18 mouse cellular contexts compared by ENCODE assay signal in genomic region chr13:107598391-107598790, GRCm38 (mm10).
DNase-seq lines count a peak whose midpoint lies in the region; ATAC-seq and TF ChIP-seq lines count a peak whose summit lies in the region.
"Had no signal": no experiment of that assay in that cellular context is flagged by ENCODE, and none has a peak within 500 bp of the region (broad histone marks: within the 10 kb centered on the region; RNA-seq: fewer than 3 reads in every experiment).

No protein-coding gene starts in this region.

- WGBS in liver, postnatal 0 days (ENCODE audit: insufficient replicate concordance) = 70% methylated on average over 1 of the region's 1 CpGs

- no peaks in the 10 kb centered on the region for H3K9me3 ChIP-seq in liver, postnatal 0 days (ENCODE audit: low read length)
- H3K9me3 ChIP-seq: embryonic facial prominence, embryonic 12.5 days; liver, embryonic 12.5 days had no signal

- H3K36me3 ChIP-seq in liver, postnatal 0 days (replicated peaks; ENCODE audit: insufficient read depth, low read length) = no peaks in the 10 kb centered on the region
- H3K36me3 ChIP-seq: embryonic facial prominence, embryonic 12.5 days; liver, embryonic 12.5 days; neural tube, embryonic 12.5 days had no signal

- H3K4me3 ChIP-seq in liver, postnatal 0 days (ENCODE audit: low read depth, low read length) = no peak overlapping the region
- H3K4me3 ChIP-seq: embryonic facial prominence, embryonic 12.5 days; liver, embryonic 12.5 days; neural tube, embryonic 12.5 days had no signal

- ATAC-seq in cerebellum, adult (ENCODE audit: insufficient number of reproducible peaks, low FRiP score, low TSS enrichment) = 0 out of 2 replicates have a peak, but pooled peaks have one; percentile 10
- ATAC-seq in liver, postnatal 0 days = no peak
- ATAC-seq: hindbrain, postnatal 0 days; liver, embryonic 12.5 days had no signal

- no peak overlapping the region for H3K27ac ChIP-seq in liver, postnatal 0 days (ENCODE audit: low read depth)
- H3K27ac ChIP-seq: embryonic facial prominence, embryonic 12.5 days; hindbrain, postnatal 0 days; liver, embryonic 12.5 days; neural tube, embryonic 12.5 days had no signal

- H3K27me3 ChIP-seq in liver, postnatal 0 days (ENCODE audit: insufficient read depth, low read length) = no peaks in the 10 kb centered on the region
- H3K27me3 ChIP-seq: embryonic facial prominence, embryonic 12.5 days; liver, embryonic 12.5 days; neural tube, embryonic 12.5 days had no signal

- H3K9ac ChIP-seq in liver, postnatal 0 days (replicated peaks) = no peak overlapping the region
- H3K9ac ChIP-seq: embryonic facial prominence, embryonic 12.5 days; liver, embryonic 12.5 days; neural tube, embryonic 12.5 days had no signal

- no peaks in the 10 kb centered on the region for H3K4me1 ChIP-seq in liver, postnatal 0 days (ENCODE audit: insufficient read depth)

- DNase-seq in cerebellum, adult 9-10 months = no peak
- peak; percentile 38 for DNase-seq in layer of hippocampus, adult 9-11 months
- DNase-seq in layer of hippocampus, postnatal 36 days = no peak
- DNase-seq in Muller cell, postnatal 12 days (ENCODE audit: inconsistent ontology term) = peak; percentile 86
- peak; percentile 61 for DNase-seq in mesoderm, embryonic 11.5 days (ENCODE audit: low read depth, low spot score)
- no peak for DNase-seq in adrenal gland, adult 18-20 months (ENCODE audit: low spot score in 2 of 2)
- DNase-seq in liver, postnatal 0 days = no peak
- DNase-seq: adrenal gland, adult 8-10 months; kidney, adult 8-10 months; kidney, postnatal 36 days; lung, postnatal 10 days; midbrain, embryonic 14.5 days; thymus, postnatal 14 days had no signal

- H3K4me2 ChIP-seq in liver, postnatal 0 days (ENCODE audit: low read depth, low read length) = no peak overlapping the region
- H3K4me2 ChIP-seq: embryonic facial prominence, embryonic 12.5 days; liver, embryonic 12.5 days; neural tube, embryonic 12.5 days had no signal

- no peak for TF ChIP-seq EP300 in liver, postnatal 0 days (IDR thresholded peaks at IDR 0.05; ENCODE audit: low read depth)

- no peak for TF ChIP-seq CTCF in liver, postnatal 0 days (IDR thresholded peaks at IDR 0.05; ENCODE audit: low read depth)

Comparison
In these comparisons a context has a peak if more than half of its experiments do, and no peak if none do; other contexts are left out.
1. DNase-seq: peak in layer of hippocampus, adult 9-11 months (single experiment), Muller cell, postnatal 12 days (single experiment) and mesoderm, embryonic 11.5 days (single experiment); none in cerebellum, adult 9-10 months (single experiment), layer of hippocampus, postnatal 36 days (0 of 2), adrenal gland, adult 18-20 months (0 of 2) and liver, postnatal 0 days (single experiment).